Mouse (Mus musculus): ENCODE results near the gene Tnfrsf9.
"Not testable (repeated sequence)": the region's sequence is repeated elsewhere in the genome, so short reads cannot be mapped to it uniquely, and the experiment has no call there.

Gene Tnfrsf9

GRCm38 (mm10) chr4:150914290-150914733, at the start of gene Tnfrsf9, which contains the start of gene Park7:
Gene Tnfrsf9 (plus strand): TSS chr4:150914562.
Gene Park7 (minus strand): TSS chr4:150914437.
- DNase-seq (ENCODE audit: low spot score) = peak; percentile 97

GRCm38 (mm10) chr4:150865371-150865770, 49.0 kb upstream of the Tnfrsf9 start:
- no peak for DNase-seq (ENCODE audit: low spot score)

DNA sequence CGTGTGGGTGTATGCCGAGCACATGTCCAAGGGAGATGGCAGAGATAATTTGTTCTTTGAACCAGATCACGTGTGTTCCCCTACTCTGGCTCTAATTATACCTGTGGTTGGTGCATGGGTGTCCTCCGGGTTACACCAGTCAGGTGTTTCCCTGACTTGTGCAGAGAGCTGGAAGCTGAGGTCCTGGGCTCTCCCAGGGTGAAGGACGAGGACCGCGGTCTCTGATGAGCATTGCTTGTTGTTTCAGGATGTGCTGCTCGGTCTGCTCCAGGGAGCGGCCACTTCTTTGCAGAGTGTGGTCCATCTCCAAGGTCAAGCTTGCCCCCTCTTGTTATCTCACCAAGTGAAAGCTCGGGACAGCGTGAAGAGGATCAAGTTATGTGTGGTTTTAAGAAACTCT, 48.3 kb upstream of the Tnfrsf9 start:
- no peak for DNase-seq (ENCODE audit: low spot score)

DNA sequence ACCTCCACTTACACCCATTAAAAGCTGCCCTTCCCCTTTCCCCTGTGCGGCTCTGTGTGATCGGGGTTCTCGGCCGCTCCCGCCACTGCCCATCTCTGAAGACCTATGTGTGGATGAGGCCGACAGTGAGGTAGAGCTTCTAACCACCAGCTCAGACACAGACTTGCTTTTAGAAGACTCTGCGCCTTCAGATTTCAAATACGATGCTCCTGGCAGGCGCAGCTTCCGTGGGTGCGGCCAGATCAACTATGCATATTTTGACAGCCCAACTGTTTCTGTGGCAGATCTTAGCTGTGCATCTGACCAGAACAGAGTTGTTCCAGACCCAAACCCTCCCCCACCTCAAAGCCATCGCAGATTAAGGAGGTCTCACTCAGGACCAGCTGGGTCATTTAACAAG, 47.9 kb upstream of the Tnfrsf9 start:
- no peak for DNase-seq (ENCODE audit: low spot score)

GRCm38 (mm10) chr4:150868161-150868560, 46.2 kb upstream of the Tnfrsf9 start:
- DNase-seq (ENCODE audit: low spot score) = no peak

DNA sequence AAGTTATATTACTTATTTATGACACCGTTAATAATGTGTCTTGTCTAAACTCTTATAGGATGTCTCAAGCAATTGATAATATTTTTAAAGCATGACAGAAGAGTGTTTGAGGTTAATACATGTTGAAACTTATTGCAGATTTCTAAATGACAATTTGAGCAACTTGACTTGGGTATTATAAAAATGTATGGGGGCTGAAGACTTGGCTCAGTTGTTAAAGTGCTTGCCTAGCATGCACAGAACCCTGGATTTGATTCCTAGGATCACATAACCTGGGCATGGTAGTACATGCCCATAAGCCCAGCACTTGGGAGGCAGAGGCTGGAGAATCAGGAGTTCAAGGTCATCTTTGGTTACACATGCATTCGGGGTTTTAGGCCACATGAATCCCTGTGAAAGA, 45.5 kb upstream of the Tnfrsf9 start:
- no peak for DNase-seq (ENCODE audit: low spot score)

- peak; percentile 65 for DNase-seq (ENCODE audit: low spot score)
Measured at GRCm38 (mm10) chr4:150869276-150870197, 44.8 kb upstream of the Tnfrsf9 start.

DNA sequence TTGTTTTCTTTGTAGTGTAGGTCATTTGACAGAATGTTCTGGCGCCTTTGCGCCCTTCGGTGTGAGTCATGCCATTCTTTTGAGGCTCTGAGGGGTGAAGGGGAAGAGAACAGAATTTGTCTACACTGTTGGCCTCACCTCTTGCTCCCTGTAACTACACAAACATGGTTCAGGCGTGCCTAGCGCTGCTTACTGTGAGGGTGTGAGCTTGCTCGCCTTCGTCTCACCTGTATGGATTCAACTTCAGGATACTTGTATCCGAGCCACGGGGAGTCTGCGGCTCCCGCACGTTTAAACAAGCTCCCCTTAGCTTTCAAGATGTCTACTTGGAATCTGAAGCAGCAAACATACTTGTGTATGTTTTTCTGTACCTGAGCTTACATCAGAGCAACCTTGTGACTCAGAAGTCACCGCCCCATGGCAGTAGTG, 43.4 kb upstream of the Tnfrsf9 start:
- DNase-seq (ENCODE audit: low spot score) = no peak

GRCm38 (mm10) chr4:150871392-150872138, 42.8 kb upstream of the Tnfrsf9 start:
- peak; percentile 75 for DNase-seq (ENCODE audit: low spot score)

DNA sequence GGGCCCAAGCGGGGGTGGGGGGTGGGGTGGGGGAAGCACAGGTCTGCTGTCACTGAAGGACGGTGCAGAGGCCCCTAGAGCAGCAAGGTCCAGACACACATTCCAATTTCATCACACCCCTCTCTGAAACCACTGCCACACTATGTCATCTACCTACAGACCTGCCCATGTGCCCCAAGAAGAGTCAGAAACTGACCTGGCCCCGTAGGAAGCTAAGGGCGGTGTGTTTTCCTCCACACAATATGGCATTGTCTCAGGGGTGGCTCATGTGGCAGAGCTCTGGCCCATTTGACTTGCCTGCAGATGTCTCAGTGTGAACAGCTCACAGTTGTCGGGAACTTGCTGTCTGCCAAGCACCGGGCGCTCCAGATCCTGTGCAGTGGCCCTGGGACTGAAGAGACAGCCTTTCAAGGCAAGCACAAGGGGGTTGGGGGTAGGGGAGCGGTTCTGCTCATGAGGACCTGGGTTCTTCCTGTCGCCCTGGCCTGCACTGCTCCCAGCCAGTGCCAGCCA, 42.2 kb upstream of the Tnfrsf9 start:
- no peak for DNase-seq (ENCODE audit: low spot score)

- no peak for DNase-seq (ENCODE audit: low spot score)
Measured at GRCm38 (mm10) chr4:150872681-150873080, 41.7 kb upstream of the Tnfrsf9 start.

DNA sequence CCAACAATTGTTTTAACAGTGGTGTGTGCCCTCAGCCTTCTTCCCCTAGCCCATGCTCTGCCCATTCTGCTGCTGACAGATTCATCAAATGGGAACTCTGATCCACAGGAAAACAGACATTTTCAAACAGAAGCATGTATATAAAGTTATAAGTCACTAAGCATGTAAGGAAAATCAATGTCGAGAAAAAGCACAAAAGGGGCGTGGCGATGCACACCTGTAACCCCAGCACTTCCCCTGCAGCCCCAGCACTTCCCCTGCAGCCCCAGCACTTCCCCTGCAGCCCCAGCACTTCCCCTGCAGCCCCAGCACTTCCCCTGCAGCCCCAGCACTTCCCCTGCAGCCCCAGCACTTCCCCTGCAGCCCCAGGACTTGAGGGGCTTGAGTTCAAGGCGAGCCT, 39.9 kb upstream of the Tnfrsf9 start:
- DNase-seq (ENCODE audit: low spot score) = not testable (repeated sequence)

GRCm38 (mm10) chr4:150875393-150875792, 39.0 kb upstream of the Tnfrsf9 start:
- DNase-seq (ENCODE audit: low spot score) = no peak

GRCm38 (mm10) chr4:150879631-150880030, 34.7 kb upstream of the Tnfrsf9 start:
- no peak for DNase-seq (ENCODE audit: low spot score)

GRCm38 (mm10) chr4:150880364-150880763, 34.0 kb upstream of the Tnfrsf9 start:
- no peak for DNase-seq (ENCODE audit: low spot score)

GRCm38 (mm10) chr4:150882632-150883031, 31.7 kb upstream of the Tnfrsf9 start:
- DNase-seq (ENCODE audit: low spot score) = no peak

DNA sequence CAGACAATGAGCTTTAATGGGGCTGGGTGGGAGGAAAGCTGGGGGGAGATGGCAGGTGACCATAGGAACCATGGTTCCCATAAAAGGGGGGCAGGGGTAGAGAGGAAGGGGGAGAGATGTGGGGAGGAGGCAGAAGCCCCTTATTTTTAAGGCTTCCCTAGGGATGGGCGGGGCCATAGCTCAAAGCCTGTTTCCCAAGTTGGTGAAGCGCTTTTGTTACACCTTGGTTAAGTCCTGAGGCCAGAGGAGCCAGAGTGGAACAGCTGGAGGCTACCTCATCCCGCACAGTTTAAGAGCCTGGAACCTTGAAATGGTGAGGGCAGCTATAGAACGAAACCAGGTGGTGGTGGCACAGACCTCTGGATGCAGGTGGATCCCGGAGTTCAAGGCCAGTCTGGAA, 26.5 kb upstream of the Tnfrsf9 start:
- DNase-seq (ENCODE audit: low spot score) = peak; percentile 51

GRCm38 (mm10) chr4:150888492-150888891, 25.9 kb upstream of the Tnfrsf9 start:
- DNase-seq (ENCODE audit: low spot score) = no peak

GRCm38 (mm10) chr4:150889273-150889954, 24.9 kb upstream of the Tnfrsf9 start:
- DNase-seq (ENCODE audit: low spot score) = no peak

DNA sequence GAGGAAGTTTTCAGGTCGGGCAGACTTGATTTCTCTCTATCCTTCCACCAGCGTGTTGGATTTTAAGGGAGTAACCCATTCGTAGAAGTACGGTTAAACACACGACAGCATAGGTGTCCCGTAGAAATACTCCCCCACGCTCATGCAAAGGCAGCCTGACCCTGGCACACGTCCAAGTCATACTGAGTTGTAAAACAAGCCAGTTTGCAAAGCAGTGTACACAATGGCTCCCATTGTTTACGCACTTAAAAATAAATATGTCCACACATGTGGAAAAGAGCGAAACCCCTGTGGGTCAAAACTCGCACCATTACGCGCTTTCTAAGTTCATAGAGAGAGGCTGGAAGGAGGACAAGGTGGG, 24.4 kb upstream of the Tnfrsf9 start:
- DNase-seq (ENCODE audit: low spot score) = no peak

GRCm38 (mm10) chr4:150891308-150891707, 23.1 kb upstream of the Tnfrsf9 start:
- no peak for DNase-seq (ENCODE audit: low spot score)

Measured in testis, postnatal 14 days (tissue).